Mouse (Mus musculus) embryonic facial prominence, embryonic 12.5 days (tissue): ENCODE results near the gene Klhdc8b. TPM values are rescaled to one million over a fixed set of nuclear protein-coding genes. Genes with fewer than 3 reads are reported as not detected.

Source experiments
- ATAC-seq: fragments of 200-750 bp; cut with Nextera tagmentation; 2 replicates; pipeline ENCODE4 v1.8.0; 2017; ENCODE audit not compliant: insufficient number of reproducible peaks, insufficient read depth, low FRiP score, low TSS enrichment
- H3K27ac ChIP-seq: fragments of 300-500 bp; sonication (generic); 2 replicates; pipeline ENCODE4 v1.5.1; 2016; ENCODE audit warnings: mild to moderate bottlenecking
- H3K27me3 ChIP-seq: fragments of 300-500 bp; sonication (generic); 2 replicates; pipeline ENCODE4 v1.6.1; 2016; ENCODE audit warnings: mild to moderate bottlenecking, moderate library complexity
- H3K36me3 ChIP-seq: fragments of 300-500 bp; sonication (generic); 2 replicates; pipeline ENCODE4 v1.6.1; 2016; ENCODE audit warnings: mild to moderate bottlenecking
- H3K4me1 ChIP-seq: fragments of 300-500 bp; sonication (generic); 2 replicates; pipeline ENCODE4 v1.6.1; 2016
- H3K4me2 ChIP-seq: fragments of 300-500 bp; sonication (generic); replicated peaks from 2 replicates; pipeline ENCODE4 v1.6.1; 2016; ENCODE audit warnings: mild to moderate bottlenecking, moderate library complexity
- H3K4me3 ChIP-seq: fragments of 300-500 bp; sonication (generic); 2 replicates; pipeline ENCODE4 v1.5.1; 2016; ENCODE audit warnings: mild to moderate bottlenecking
- H3K9ac ChIP-seq: fragments of 300-500 bp; sonication (generic); 2 replicates; pipeline ENCODE4 v1.6.1; 2016; ENCODE audit warnings: mild to moderate bottlenecking, moderate library complexity
- H3K9me3 ChIP-seq: fragments of 300-500 bp; sonication (generic); 2 replicates; pipeline ENCODE4 v1.6.1; 2016; ENCODE audit warnings: mild to moderate bottlenecking, moderate library complexity
- WGBS: fragments of 180-500 bp; shearing (Covaris S2); methylation state at CpG from one replicate; pipeline ENCODE4 v1.1.7; 2016; 5-methylcytosine and 5-hydroxymethylcytosine counted together
- polyA plus RNA-seq: library from polyadenylated mRNA; unstranded; fragments of >200 nt; fragmentation: Nextera tagmentation; extraction: Ambion mirVana; gene quantifications from 2 replicates; pipeline ENCODE4 v1.2.1, GENCODE M21; 2016

Gene Klhdc8b
- polyA plus RNA-seq, 1 experiment from 2014 or later: 44.5 TPM

- Histone ChIP-seq H3K36me3 (peaks cover 36% of the 10 kb centered on the region), H3K4me3 (peak within 1 kb of the TSS; percentile 56), H3K4me1 (peaks cover 21% of the 10 kb centered on the region), H3K27ac (peak within 1 kb of the TSS; percentile 85), H3K9me3 (no peaks in the 10 kb centered on the region), H3K9ac (peak within 1 kb of the TSS; percentile 70), H3K27me3 (0 out of 2 replicates have a peak, but pooled peaks cover 2% of the 10 kb centered on the region), H3K4me2 (peak within 1 kb of the TSS; percentile 87)
- WGBS: 7% methylated on average over 10 of the region's 10 CpGs
- ATAC-seq: peak; percentile 30
Observed at GRCm38 (mm10) chr9:108479721-108480351, 18.5 kb upstream of the Klhdc8b start, which contains the start of gene Lamb2. Lamb2 (plus strand) TSS chr9:108479736.

DNA sequence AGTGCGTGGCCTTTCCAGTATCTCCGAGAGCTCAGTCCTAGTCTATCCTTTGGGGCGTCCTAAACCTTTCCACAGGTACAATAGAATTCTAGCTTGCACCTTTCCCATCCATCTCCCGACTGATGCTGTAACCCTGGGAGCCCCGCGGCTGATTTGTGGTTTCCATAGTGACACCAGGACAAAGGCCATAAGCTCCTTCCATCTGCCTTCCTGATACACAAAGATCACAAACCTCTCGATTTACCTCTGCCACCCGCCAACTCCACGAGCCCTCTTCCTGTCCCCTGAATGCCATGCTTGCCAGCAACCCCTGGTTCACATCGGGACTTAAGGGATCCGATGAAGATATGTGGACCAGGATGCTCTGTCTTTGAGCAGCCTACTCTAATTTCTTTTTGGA, 17.9 kb upstream of the Klhdc8b start:
- Histone ChIP-seq H3K27me3 (0 out of 2 replicates have a peak, but pooled peaks cover 2% of the 10 kb centered on the region), H3K4me3 (peak overlapping the region; percentile 44; the same call in 1 of the 2 replicates), H3K9me3 (no peaks in the 10 kb centered on the region), H3K27ac (peak overlapping the region; percentile 85), H3K36me3 (peaks cover 32% of the 10 kb centered on the region), H3K4me2 (peak overlapping the region; percentile 87), H3K9ac (no peak overlapping the region), H3K4me1 (peaks cover 21% of the 10 kb centered on the region)
- 36% methylated on average over 11 of the region's 11 CpGs for WGBS
- no peak for ATAC-seq

DNA sequence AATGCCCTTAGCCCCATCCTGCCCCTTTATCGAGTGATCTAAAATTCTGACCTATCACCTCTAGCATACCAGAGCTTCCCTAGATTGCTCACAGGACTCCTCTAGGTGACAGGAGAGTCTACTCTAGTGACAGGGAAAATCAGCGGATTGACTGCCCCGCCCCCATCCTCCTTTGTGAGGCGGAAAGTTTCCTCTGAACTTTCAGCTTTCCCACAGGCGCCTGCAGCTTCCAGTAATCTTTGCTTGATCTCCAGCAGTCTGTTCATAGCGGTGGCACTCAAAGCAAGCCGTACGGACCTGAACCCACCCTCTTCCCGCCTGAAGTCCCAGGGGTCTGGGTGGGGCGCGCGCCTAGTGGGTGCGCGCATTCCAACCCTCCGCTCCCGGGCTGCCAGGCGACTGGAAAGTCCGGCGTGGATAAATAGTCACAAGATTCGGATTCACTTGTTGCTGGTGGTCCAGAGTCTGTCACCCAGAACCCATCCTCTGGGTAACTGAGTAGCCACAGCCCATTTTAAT, 17.3 kb upstream of the Klhdc8b start:
- peak; percentile 74 for ATAC-seq
- peak overlapping the region; percentile 44 for H3K4me3 ChIP-seq
- H3K27ac ChIP-seq: peak overlapping the region; percentile 85
- H3K9ac ChIP-seq: peak overlapping the region; percentile 53
- H3K4me1 ChIP-seq: peaks cover 21% of the 10 kb centered on the region
- 0 out of 2 replicates have a peak, but pooled peaks cover 2% of the 10 kb centered on the region for H3K27me3 ChIP-seq
- H3K9me3 ChIP-seq: no peaks in the 10 kb centered on the region
- peak overlapping the region; percentile 87 for H3K4me2 ChIP-seq
- WGBS: under 1% methylated on average over 20 of the region's 20 CpGs
- H3K36me3 ChIP-seq: peaks cover 27% of the 10 kb centered on the region

DNA sequence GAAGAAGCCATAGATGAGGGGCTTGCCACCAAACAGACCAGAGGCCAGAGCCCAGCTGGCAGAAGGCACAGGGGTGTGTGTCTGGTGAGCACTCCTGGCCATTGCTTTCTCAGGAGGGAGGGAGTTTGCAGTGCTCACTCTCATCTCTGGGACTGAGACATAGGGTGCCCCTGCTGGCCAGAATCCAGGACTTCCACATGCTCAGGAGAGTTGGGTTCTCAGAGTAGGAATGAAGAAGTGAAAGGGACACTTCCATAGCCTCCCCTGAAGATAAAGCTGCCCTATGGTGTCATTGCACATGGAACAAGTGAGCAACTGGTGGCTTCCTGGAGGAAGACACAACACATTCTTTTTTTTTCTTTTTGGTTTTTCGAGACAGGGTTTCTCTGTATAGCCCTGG, 13.1 kb upstream of the Klhdc8b start:
- H3K4me3 ChIP-seq: no peak overlapping the region
- no peak overlapping the region for H3K4me2 ChIP-seq
- H3K9me3 ChIP-seq: no peaks in the 10 kb centered on the region
- no peak overlapping the region for H3K27ac ChIP-seq
- no peaks in the 10 kb centered on the region for H3K36me3 ChIP-seq
- no peaks in the 10 kb centered on the region for H3K27me3 ChIP-seq
- 57% methylated on average over 1 of the region's 1 CpGs for WGBS
- no peak overlapping the region for H3K9ac ChIP-seq
- ATAC-seq: no peak
- H3K4me1 ChIP-seq: peaks cover 6% of the 10 kb centered on the region

GRCm38 (mm10) chr9:108469845-108470244, 8.5 kb upstream of the Klhdc8b start:
- no peak overlapping the region for H3K9ac ChIP-seq
- no peaks in the 10 kb centered on the region for H3K27me3 ChIP-seq
- H3K27ac ChIP-seq: no peak overlapping the region
- no peaks in the 10 kb centered on the region for H3K4me1 ChIP-seq
- no peaks in the 10 kb centered on the region for H3K9me3 ChIP-seq
- no peak overlapping the region for H3K4me3 ChIP-seq
- 68% methylated on average over 4 of the region's 4 CpGs for WGBS
- H3K4me2 ChIP-seq: no peak overlapping the region
- peaks cover 19% of the 10 kb centered on the region for H3K36me3 ChIP-seq
- no peak for ATAC-seq

DNA sequence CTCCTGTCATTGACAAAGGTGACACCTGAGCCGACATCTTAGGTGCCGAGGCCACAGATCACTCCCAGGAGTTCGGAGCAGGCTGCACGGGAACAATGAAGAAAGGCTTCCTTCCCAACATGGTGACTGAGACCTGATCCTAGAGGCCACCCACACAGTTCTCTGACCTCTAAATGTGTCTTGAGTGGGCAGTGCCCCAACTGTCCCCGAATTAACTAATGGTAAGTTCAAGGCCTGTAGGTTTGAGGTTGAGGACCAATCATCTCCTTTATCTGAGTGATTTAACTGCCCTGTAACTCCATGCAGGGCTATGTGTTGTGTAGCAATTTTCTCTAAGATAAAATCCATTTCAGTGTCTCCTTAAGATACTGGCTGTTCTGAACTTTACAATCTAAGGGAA, 8.0 kb upstream of the Klhdc8b start:
- H3K9me3 ChIP-seq: no peaks in the 10 kb centered on the region
- H3K4me1 ChIP-seq: no peaks in the 10 kb centered on the region
- no peaks in the 10 kb centered on the region for H3K27me3 ChIP-seq
- no peak overlapping the region for H3K27ac ChIP-seq
- no peak overlapping the region for H3K4me3 ChIP-seq
- 69% methylated on average over 5 of the region's 5 CpGs for WGBS
- no peak overlapping the region for H3K4me2 ChIP-seq
- H3K9ac ChIP-seq: no peak overlapping the region
- H3K36me3 ChIP-seq: peaks cover 23% of the 10 kb centered on the region
- no peak for ATAC-seq

- Histone ChIP-seq H3K9me3 (no peaks in the 10 kb centered on the region), H3K4me1 (peaks cover 10% of the 10 kb centered on the region), H3K9ac (no peak overlapping the region), H3K36me3 (peaks cover 40% of the 10 kb centered on the region), H3K27me3 (no peaks in the 10 kb centered on the region), H3K4me3 (no peak overlapping the region), H3K4me2 (no peak overlapping the region), H3K27ac (no peak overlapping the region)
- 88% methylated on average over 2 of the region's 2 CpGs for WGBS
- no peak for ATAC-seq
Observed at GRCm38 (mm10) chr9:108466219-108466618, 4.8 kb upstream of the Klhdc8b start.

- Histone ChIP-seq H3K9ac (0 out of 2 replicates have a peak overlapping the region, but pooled peaks have one; percentile 24), H3K4me3 (no peak overlapping the region), H3K9me3 (no peaks in the 10 kb centered on the region), H3K27me3 (no peaks in the 10 kb centered on the region), H3K36me3 (peaks cover 40% of the 10 kb centered on the region), H3K4me2 (no peak overlapping the region), H3K27ac (no peak overlapping the region), H3K4me1 (peaks cover 12% of the 10 kb centered on the region)
- no peak for ATAC-seq
- WGBS: 95% methylated on average over 9 of the region's 9 CpGs
Observed at GRCm38 (mm10) chr9:108463713-108464112, 2.3 kb upstream of the Klhdc8b start.

DNA sequence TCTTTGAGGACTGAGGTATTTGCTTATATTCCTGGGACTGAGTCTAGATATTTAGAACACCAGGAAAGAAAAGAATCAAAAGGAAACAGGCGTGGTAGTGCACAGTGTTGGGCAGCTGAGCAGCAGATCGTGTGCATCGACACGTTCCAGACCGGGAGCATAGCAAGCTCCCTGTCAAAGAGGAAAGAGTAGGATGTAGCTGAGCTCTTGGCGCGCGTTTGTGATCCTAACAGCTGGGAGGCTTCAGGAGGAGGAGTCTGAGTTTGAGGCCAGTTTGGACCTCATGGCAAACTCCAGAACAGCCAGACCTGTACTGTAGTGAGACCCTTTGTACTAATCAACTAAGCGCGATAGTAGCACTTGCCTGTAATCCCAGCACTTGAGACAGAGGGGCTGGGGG, 811 bp upstream of the Klhdc8b start:
- Histone ChIP-seq H3K27me3 (no peaks in the 10 kb centered on the region), H3K4me1 (peaks cover 12% of the 10 kb centered on the region), H3K27ac (no peak overlapping the region), H3K9me3 (no peaks in the 10 kb centered on the region), H3K36me3 (peaks cover 37% of the 10 kb centered on the region), H3K9ac (no peak overlapping the region), H3K4me3 (no peak overlapping the region), H3K4me2 (no peak overlapping the region; the same call in 1 of the 2 replicates)
- 93% methylated on average over 10 of the region's 10 CpGs for WGBS
- no peak for ATAC-seq

DNA sequence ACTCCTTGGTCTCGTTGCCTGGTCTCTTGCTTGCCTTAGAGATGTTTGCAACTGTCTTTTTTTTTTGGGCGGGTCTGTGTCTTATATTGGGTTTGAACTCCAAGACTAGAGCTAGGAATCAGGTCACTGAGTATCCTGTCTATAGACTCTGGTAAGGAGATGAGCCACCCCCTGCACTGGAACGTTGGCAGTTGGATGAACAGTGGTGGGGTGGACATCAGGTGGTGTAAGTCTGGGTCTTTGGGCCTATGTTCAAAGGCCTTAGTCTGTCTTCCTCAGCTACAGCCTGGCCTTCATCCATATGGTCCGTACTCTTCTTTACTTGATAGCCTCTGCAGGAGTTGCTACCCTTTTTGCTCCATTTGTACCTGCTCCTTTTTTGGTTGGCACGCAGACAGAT, 294 bp upstream of the Klhdc8b start:
- Histone ChIP-seq H3K9ac (no peak overlapping the region; the same call in 1 of the 2 replicates), H3K4me2 (peak overlapping the region; percentile 80), H3K27ac (no peak overlapping the region), H3K27me3 (no peaks in the 10 kb centered on the region), H3K4me3 (peak overlapping the region; percentile 95), H3K4me1 (peaks cover 12% of the 10 kb centered on the region), H3K9me3 (no peaks in the 10 kb centered on the region), H3K36me3 (peaks cover 32% of the 10 kb centered on the region)
- WGBS: 90% methylated on average over 5 of the region's 5 CpGs
- no peak for ATAC-seq

DNA sequence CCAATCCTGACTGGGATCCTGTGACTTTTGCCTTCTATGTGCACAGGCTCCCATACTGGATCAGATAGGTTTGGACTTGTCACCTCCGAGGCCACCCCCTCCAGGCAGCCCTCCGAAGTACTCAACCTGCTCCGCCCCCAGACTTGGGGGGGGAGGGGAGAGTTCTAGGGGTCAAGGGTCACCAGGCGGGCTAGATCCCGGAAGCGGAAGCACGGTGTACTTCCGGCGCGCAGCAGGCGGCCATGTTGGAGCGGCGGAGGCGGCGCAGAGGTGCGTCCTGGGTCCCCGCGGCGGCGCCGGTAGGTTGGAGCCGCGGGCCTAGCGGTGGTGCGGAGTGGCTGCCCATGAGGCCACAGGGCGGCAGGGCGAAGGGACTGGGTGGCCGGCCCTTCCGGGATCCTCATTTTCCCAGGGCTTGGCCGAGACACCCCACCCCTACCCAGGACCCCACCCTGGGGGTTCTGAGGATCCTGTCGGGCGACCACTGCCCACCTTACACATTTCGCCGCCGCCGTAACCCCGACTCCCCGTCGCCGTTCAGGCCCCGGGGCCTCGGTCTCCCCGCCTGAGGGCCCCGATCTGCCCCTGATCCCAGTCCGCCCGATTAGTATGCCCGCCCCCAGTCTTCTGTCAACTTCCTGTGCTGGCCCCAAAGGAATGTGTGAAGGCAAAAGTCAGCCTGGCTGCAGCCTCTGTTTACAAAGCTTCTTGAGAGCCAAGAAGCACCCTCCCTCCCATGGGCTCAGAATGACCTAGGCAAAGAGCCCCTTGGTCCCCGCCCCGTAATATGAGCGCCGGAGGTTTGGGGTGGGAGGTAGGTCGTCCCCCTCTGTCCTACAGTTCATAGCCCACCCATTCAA, 832 bp downstream of the Klhdc8b start, which contains the start of gene Ccdc71:
Gene Ccdc71, plus strand, starts transcription at position 209 of the 860 bp plus-strand sequence.
- Histone ChIP-seq H3K27ac (peak within 1 kb of the TSS; percentile 85), H3K27me3 (no peaks in the 10 kb centered on the region), H3K4me3 (peak within 1 kb of the TSS; percentile 95), H3K4me2 (peak within 1 kb of the TSS; percentile 80), H3K9me3 (no peaks in the 10 kb centered on the region), H3K4me1 (peaks cover 12% of the 10 kb centered on the region), H3K9ac (peak within 1 kb of the TSS; percentile 89), H3K36me3 (peaks cover 28% of the 10 kb centered on the region)
- ATAC-seq: peak; percentile 50
- under 1% methylated on average over 52 of the region's 52 CpGs for WGBS
